Mouse (Mus musculus) macrophage (primary cell): Measurements from ENCODE around the gene Mdm1. TPM values are rescaled to one million over a fixed set of nuclear protein-coding genes. Genes with fewer than 3 reads are reported as not detected.
"Not testable (repeated sequence)": the region's sequence is repeated elsewhere in the genome, so short reads cannot be mapped to it uniquely, and the experiment has no call there.

Source experiments
- H3K27ac ChIP-seq: fragments of 350-480 bp; formaldehyde crosslinking; 2 replicates; pipeline ENCODE4 v1.9.0; 2021
- H3K36me3 ChIP-seq: fragments of 350-480 bp; formaldehyde crosslinking; 2 replicates; pipeline ENCODE4 v1.9.0; 2021; ENCODE audit errors: inconsistent target
- H3K4me3 ChIP-seq: fragments of 350-480 bp; formaldehyde crosslinking; 2 replicates; pipeline ENCODE4 v1.9.0; 2021; ENCODE audit errors: inconsistent target
- H3K79me2 ChIP-seq: fragments of 350-480 bp; formaldehyde crosslinking; 2 replicates; pipeline ENCODE4 v1.9.0; 2021; ENCODE audit errors: inconsistent target
- WGBS: methylation state at CpG from one replicate; pipeline ENCODE4 v1.1.7; 2026; ENCODE audit warnings: inconsistent platforms; ENCODE audit not compliant: missing documents; 5-methylcytosine and 5-hydroxymethylcytosine counted together
- polyA plus RNA-seq: library from polyadenylated mRNA; stranded (reverse); fragments of 250-400 nt; gene quantifications from 3 replicates; pipeline ENCODE4 v1.2.4, GENCODE M21; 2018; ENCODE audit warnings: inconsistent platforms

Gene Mdm1
- polyA plus RNA-seq, 1 experiment from 2014 or later: 6.4 TPM

GRCm38 (mm10) chr10:118139837-118140570 lies 1.6 kb upstream of the Mdm1 start:
- Histone ChIP-seq H3K4me3 (no peak overlapping the region), H3K79me2 (no peaks in the 10 kb centered on the region), H3K27ac (no peak overlapping the region), H3K36me3 (no peaks in the 10 kb centered on the region)
- 70% methylated on average over 8 of the region's 8 CpGs for WGBS

- no peaks in the 10 kb centered on the region for H3K36me3 ChIP-seq
- peak overlapping the region; percentile 53 for H3K4me3 ChIP-seq
- 7% methylated on average over 53 of the region's 53 CpGs for WGBS
- H3K27ac ChIP-seq: no peak overlapping the region
- no peaks in the 10 kb centered on the region for H3K79me2 ChIP-seq
These were observed 532 bp downstream of the Mdm1 start for GRCm38 (mm10) chr10:118141884-118142801.

DNA sequence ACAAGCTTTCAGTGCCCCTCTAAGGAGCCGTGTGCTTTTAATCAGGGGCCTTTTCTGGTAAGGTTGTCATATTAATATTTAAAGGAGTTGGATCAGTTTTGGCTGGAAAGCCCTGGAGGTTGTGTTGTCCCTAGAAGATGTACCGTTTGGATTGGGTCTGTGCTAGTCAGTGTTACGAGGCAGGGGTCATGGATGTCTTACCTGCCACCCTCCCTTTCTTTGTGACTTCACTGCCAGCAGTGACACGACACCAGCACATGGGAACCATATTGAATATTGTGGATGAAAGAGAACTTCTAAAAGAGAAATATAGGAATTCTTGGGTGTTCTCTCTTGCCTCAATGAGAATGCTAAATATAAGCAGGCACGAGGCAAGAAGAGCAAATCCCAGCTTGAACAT lies 7.8 kb downstream of the Mdm1 start:
- WGBS: 97% methylated on average over 5 of the region's 5 CpGs
- Histone ChIP-seq H3K36me3 (no peaks in the 10 kb centered on the region), H3K27ac (no peak overlapping the region), H3K79me2 (no peaks in the 10 kb centered on the region), H3K4me3 (no peak overlapping the region)

GRCm38 (mm10) chr10:118150866-118151265 lies 9.3 kb downstream of the Mdm1 start:
- WGBS: 94% methylated on average over 9 of the region's 9 CpGs
- H3K79me2 ChIP-seq: no peaks in the 10 kb centered on the region
- no peak overlapping the region for H3K4me3 ChIP-seq
- H3K27ac ChIP-seq: no peak overlapping the region
- H3K36me3 ChIP-seq: no peaks in the 10 kb centered on the region

DNA sequence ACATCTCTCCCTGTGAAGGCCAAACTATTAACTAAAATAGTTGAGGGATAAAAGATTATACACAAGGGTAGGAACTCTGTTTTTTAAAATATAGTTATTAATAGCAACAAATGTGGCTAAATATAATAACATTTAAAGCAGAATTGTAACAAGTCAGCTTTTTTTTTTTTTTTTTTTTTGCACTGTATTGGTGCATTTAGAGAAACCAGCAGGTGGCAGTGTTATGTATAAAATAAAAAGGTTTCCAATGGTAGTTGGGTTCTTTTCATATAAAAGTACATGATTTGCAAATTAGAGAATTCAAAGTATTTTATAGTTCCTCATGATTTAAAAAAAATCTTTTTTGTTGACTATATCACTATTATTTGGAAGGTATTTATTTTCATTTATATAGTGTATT lies 14.3 kb downstream of the Mdm1 start:
- Histone ChIP-seq H3K4me3 (no peak overlapping the region), H3K27ac (no peak overlapping the region), H3K36me3 (0 out of 2 replicates have a peak, but pooled peaks cover 7% of the 10 kb centered on the region), H3K79me2 (no peaks in the 10 kb centered on the region)

GRCm38 (mm10) chr10:118161131-118161530 lies 19.5 kb downstream of the Mdm1 start:
- WGBS: 95% methylated on average over 2 of the region's 2 CpGs
- no peak overlapping the region for H3K27ac ChIP-seq
- no peak overlapping the region for H3K4me3 ChIP-seq
- no peaks in the 10 kb centered on the region for H3K79me2 ChIP-seq
- 0 out of 2 replicates have a peak, but pooled peaks cover 7% of the 10 kb centered on the region for H3K36me3 ChIP-seq

GRCm38 (mm10) chr10:118169212-118169611 lies 27.6 kb downstream of the Mdm1 start:
- Histone ChIP-seq H3K79me2 (no peaks in the 10 kb centered on the region), H3K36me3 (no peaks in the 10 kb centered on the region)
- WGBS: 94% methylated on average over 12 of the region's 12 CpGs

DNA sequence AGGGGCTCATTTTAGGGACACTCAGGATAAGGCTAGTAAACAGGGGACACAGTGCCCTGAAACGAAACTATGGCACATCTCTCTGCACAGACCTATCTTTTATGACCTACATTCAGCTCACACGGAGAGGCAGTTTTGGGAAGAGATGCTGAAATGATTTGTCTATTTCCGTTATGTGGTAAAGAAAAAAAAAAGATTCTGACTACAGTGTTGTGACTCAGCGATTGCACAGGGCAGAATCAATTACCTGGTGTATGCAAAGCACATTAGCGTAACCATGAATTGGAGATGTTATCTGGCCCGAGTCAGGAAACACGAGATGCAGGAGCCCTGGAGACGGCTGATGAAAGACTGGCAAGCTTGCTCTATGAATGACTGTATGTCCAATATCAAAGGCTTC lies 30.8 kb downstream of the Mdm1 start:
- H3K36me3 ChIP-seq: no peaks in the 10 kb centered on the region
- no peaks in the 10 kb centered on the region for H3K79me2 ChIP-seq
- no peak overlapping the region for H3K27ac ChIP-seq
- H3K4me3 ChIP-seq: no peak overlapping the region
- 8% methylated on average over 8 of the region's 8 CpGs for WGBS

More at GRCm38 (mm10) chr10:118169212-118169611, 27.6 kb downstream of the Mdm1 start:
- H3K4me3 ChIP-seq: no peak overlapping the region
- no peak overlapping the region for H3K27ac ChIP-seq

GRCm38 (mm10) chr10:118172876-118173275 lies 31.3 kb downstream of the Mdm1 start:
- 70% methylated on average over 3 of the region's 3 CpGs for WGBS
- Histone ChIP-seq H3K79me2 (no peaks in the 10 kb centered on the region), H3K36me3 (no peaks in the 10 kb centered on the region), H3K27ac (no peak overlapping the region), H3K4me3 (no peak overlapping the region)

DNA sequence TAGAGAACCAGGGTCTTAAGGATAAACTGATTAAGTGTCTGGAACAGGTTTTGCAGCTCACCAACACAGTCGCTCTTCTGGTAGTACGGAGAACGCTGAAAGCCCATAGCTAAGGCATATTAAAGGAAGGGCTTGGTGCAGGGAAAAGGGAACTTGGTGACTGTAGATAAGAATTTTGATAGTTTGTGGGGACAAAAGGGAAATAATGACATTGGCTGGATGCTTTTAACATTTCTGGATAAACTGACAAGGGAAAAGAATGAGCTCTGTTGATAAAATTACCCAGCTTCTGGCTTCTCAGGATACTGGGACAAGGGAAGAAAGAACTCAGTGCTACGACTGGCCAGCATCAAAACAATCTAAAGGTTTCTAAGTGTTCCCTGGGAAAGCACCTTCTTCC lies 33.9 kb downstream of the Mdm1 start:
- not testable (repeated sequence) for H3K27ac ChIP-seq, H3K36me3 ChIP-seq, H3K4me3 ChIP-seq, H3K79me2 ChIP-seq
- WGBS: 40% methylated on average over 4 of the region's 4 CpGs

- H3K27ac ChIP-seq: no peak overlapping the region
- H3K36me3 ChIP-seq: no peaks in the 10 kb centered on the region
- 3% methylated on average over 9 of the region's 10 CpGs for WGBS
- no peak overlapping the region for H3K4me3 ChIP-seq
- H3K79me2 ChIP-seq: no peaks in the 10 kb centered on the region
These were observed 37.1 kb downstream of the Mdm1 start for GRCm38 (mm10) chr10:118178735-118179151.

- Histone ChIP-seq H3K79me2 (no peaks in the 10 kb centered on the region), H3K27ac (no peak overlapping the region), H3K36me3 (no peaks in the 10 kb centered on the region), H3K4me3 (no peak overlapping the region)
- 87% methylated on average over 11 of the region's 11 CpGs for WGBS
These were observed 37.7 kb downstream of the Mdm1 start for GRCm38 (mm10) chr10:118179265-118179664.

DNA sequence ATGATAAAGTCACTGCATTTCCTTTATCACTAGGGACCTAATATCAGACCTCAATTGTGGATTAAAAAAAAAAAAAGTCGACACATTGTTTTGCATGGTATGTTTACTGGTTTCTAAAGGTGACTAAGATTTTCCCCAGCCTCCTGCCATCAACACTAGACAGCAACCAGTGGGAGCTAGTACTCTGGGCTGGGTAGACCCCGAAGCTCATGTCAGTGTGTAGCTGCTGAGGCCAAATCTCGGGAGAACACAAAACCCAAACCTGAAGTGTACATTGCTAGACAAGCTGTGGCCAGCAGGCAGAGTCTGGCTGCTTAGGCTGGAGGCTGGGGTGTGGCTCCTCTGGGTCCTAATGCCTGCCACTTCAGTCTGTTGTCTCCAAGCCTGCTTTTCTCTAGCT lies 53.5 kb downstream of the Mdm1 start:
- 0% methylated on average over 3 of the region's 3 CpGs for WGBS
- H3K36me3 ChIP-seq, H3K27ac ChIP-seq, H3K4me3 ChIP-seq, H3K79me2 ChIP-seq: not testable (repeated sequence)

DNA sequence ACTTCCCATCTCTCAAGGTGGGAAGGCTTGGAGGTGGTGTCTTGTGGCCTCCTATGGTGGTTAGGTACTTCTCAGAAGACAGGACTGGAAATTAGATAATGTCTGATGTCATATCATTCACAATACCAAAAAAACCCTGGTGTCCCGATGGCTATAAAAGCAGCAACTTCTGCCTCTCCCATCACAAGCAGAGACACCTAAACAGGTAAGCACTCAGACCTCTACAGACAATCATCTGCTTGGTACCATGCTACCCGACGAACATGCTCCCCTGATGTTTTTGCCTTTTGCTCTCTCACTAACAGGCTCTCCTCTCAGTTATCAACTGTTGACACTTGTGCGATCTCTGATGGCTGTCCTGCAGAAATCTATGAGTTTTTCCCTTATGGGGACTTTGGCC lies 63.0 kb downstream of the Mdm1 start, which contains the start of gene Il22:
Gene Il22 (plus strand): TSS at position 301 of the 400 bp plus-strand sequence.
- H3K27ac ChIP-seq: no peak within 1 kb of the TSS
- WGBS: 94% methylated on average over 4 of the region's 4 CpGs
- H3K79me2 ChIP-seq: no peaks in the 10 kb centered on the region
- no peak within 1 kb of the TSS for H3K4me3 ChIP-seq
- H3K36me3 ChIP-seq: no peaks in the 10 kb centered on the region
